Mouse (Mus musculus) heart, embryonic 11.5 days (tissue): ENCODE data around the gene Prokr1. TPM values are rescaled to one million over a fixed set of nuclear protein-coding genes. Genes with fewer than 3 reads are reported as not detected.

Source experiments
- polyA plus RNA-seq: library from polyadenylated mRNA; unstranded; fragments of >200 nt; fragmentation: Nextera tagmentation; extraction: Ambion mirVana; gene quantifications from 2 replicates; pipeline ENCODE4 v1.2.1, GENCODE M21; 2014

Gene Prokr1
- polyA plus RNA-seq, 1 experiment from 2014 or later = 1.8 TPM

Other genes with a start within 250 kb of the Prokr1 start
- gene Gkn1, start 239.8 kb downstream of the Prokr1 start, polyA plus RNA-seq = not detected in 2 replicates
- gene Gkn2, start 217.4 kb downstream of the Prokr1 start, polyA plus RNA-seq = not detected in 2 replicates
- 1.3 and 2.1 TPM in 2 replicates for gene Gkn3, start 201.8 kb downstream of the Prokr1 start, polyA plus RNA-seq
- 8.0 and 8.2 TPM in 2 replicates for gene Bmp10, start 161.7 kb downstream of the Prokr1 start, polyA plus RNA-seq
- 1.1 and 1.6 TPM in 2 replicates for gene Arhgap25, start 57.5 kb downstream of the Prokr1 start, polyA plus RNA-seq
- 9.3 and 10.1 TPM in 2 replicates for gene Aplf, start 81.5 kb upstream of the Prokr1 start, polyA plus RNA-seq
- 0.25 TPM in 1 of 2 replicates, not detected in the other for gene Efcc1, start 140.1 kb upstream of the Prokr1 start, polyA plus RNA-seq
- 6.1 and 7.1 TPM in 2 replicates for gene Gp9, start 187.3 kb upstream of the Prokr1 start, polyA plus RNA-seq
- gene Rab43, start 221.4 kb upstream of the Prokr1 start, polyA plus RNA-seq = 6.4 and 6.9 TPM in 2 replicates
- 2.3 TPM in 2 replicates for gene Gm45140, start 245.1 kb upstream of the Prokr1 start, polyA plus RNA-seq
- gene Isy1, start 248.1 kb upstream of the Prokr1 start, polyA plus RNA-seq = 28.1 and 36.5 TPM in 2 replicates